Comparison of ENCODE assay signal across 9 mouse cellular contexts in the genomic region with DNA sequence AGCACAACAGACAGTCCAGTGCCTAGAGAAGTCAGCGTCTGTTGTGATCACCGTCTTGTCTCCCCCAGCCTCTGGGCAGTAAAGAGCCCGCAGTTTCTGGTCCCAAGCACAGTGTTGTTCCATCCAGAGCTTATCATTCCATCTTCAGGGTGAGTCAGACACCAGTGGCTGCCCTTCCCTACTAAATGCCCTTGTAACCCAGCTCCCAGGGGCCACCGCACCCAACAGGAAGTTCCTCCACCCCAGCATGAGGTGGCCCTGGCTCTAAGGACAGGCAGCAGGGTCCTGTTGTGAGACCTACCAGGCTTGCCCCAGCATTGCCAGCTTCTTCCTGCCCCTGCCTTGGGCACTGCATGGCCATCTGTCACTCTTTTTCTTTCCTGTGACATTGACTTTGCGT. TPM values are rescaled to one million over a fixed set of nuclear protein-coding genes. Genes with fewer than 3 reads are reported as not detected.
DNase-seq lines count a peak whose midpoint lies in the region; ATAC-seq lines count a peak whose summit lies in the region.
"Had no signal": no experiment of that assay in that cellular context is flagged by ENCODE, and none has a peak within 500 bp of the region (broad histone marks: within the 10 kb centered on the region; RNA-seq: fewer than 3 reads in every experiment).

No protein-coding gene starts in this region.

- no peak overlapping the region for H3K9ac ChIP-seq in liver, embryonic 12.5 days

- 39% methylated on average over 5 of the region's 5 CpGs for WGBS in liver, embryonic 12.5 days (ENCODE audit: insufficient replicate concordance)

- peaks cover 74% of the 10 kb centered on the region for H3K4me1 ChIP-seq in liver, embryonic 12.5 days

- no peaks in the 10 kb centered on the region for H3K27me3 ChIP-seq in liver, embryonic 12.5 days (replicated peaks)

- H3K27ac ChIP-seq in liver, embryonic 12.5 days = no peak overlapping the region

- DNase-seq in cerebellum, postnatal 25 days = peak; percentile 44 to 48
- no peak for DNase-seq in cerebellum, adult 11 months
- DNase-seq in liver = no peak
- peak; percentile 47 for DNase-seq in adrenal gland, postnatal 25 days
- DNase-seq in gastrocnemius, adult 8-10 months (ENCODE audit: low spot score in 2 of 2) = no peak
- no peak for DNase-seq in right cerebral cortex, postnatal 14 days
- DNase-seq: spleen, adult 18-20 months had no signal

- no peaks in the 10 kb centered on the region for H3K36me3 ChIP-seq in liver, embryonic 12.5 days

- H3K4me3 ChIP-seq in liver, embryonic 12.5 days = no peak overlapping the region

- no peaks in the 10 kb centered on the region for H3K9me3 ChIP-seq in liver, embryonic 12.5 days (replicated peaks)

- ATAC-seq in liver, embryonic 12.5 days = no peak
- ATAC-seq in megakaryocyte, adult 5-6 weeks (ENCODE audit: poor library complexity, severe bottlenecking) = peak; percentile 80

- 0 out of 2 replicates have a peak overlapping the region, but pooled peaks have one; percentile 3 for H3K4me2 ChIP-seq in liver, embryonic 12.5 days

RNA-seq across cellular contexts. Expression of a gene that starts 29.3 kb away (rescaled TPM):
- polyA plus RNA-seq in liver, embryonic 12.5 days (2016; fragmentation: Nextera tagmentation; extraction: Ambion mirVana) = 103 and 105 TPM in 2 replicates
- 64.0 and 69.5 TPM in 2 replicates for total RNA-seq in adrenal gland, postnatal 25 days (2021)
- total RNA-seq in megakaryocyte, adult 5-6 weeks (2015) = 204 and 210 TPM in 2 replicates
- total RNA-seq in megakaryocyte, adult 5-6 weeks (2017) = 165 and 180 TPM in 2 replicates
- 10 to 100 TPM; 38.8 to 53.8 (median 47.0) TPM for total RNA-seq in gastrocnemius, adult 8-10 months (2022)

RNA-seq across cellular contexts. Expression of a gene that starts 31.6 kb away (rescaled TPM):
- polyA plus RNA-seq in liver, embryonic 12.5 days (2016; fragmentation: Nextera tagmentation; extraction: Ambion mirVana) = 4.7 and 4.9 TPM in 2 replicates
- 7.9 and 10.1 TPM in 2 replicates for total RNA-seq in adrenal gland, postnatal 25 days (2021)
- total RNA-seq in megakaryocyte, adult 5-6 weeks (2015) = 42.1 and 52.5 TPM in 2 replicates
- 29.1 and 35.9 TPM in 2 replicates for total RNA-seq in megakaryocyte, adult 5-6 weeks (2017)
- 1 to 10 TPM; 2.1 to 4.2 (median 3.1) TPM for total RNA-seq in gastrocnemius, adult 8-10 months (2022)

RNA-seq across cellular contexts. Expression of a gene that starts 56.1 kb away (rescaled TPM):
- 0.48 and 1.6 TPM in 2 replicates for polyA plus RNA-seq in liver, embryonic 12.5 days (2016; fragmentation: Nextera tagmentation; extraction: Ambion mirVana)
- total RNA-seq in adrenal gland, postnatal 25 days (2021) = 1.2 TPM in 1 of 2 replicates, not detected in the other
- total RNA-seq in megakaryocyte, adult 5-6 weeks (2015) = not detected in 2 replicates
- total RNA-seq in megakaryocyte, adult 5-6 weeks (2017) = not detected in 2 replicates
- 100 to 1,000 TPM; 644 to 855 (median 660) TPM for total RNA-seq in gastrocnemius, adult 8-10 months (2022)

Comparison
In these comparisons a context has a peak if more than half of its experiments do, and no peak if none do; other contexts are left out.
1. DNase-seq: peak in cerebellum, postnatal 25 days (2 of 2) and adrenal gland, postnatal 25 days (single experiment); none in cerebellum, adult 11 months (single experiment), liver (single experiment), gastrocnemius, adult 8-10 months (0 of 2) and right cerebral cortex, postnatal 14 days (single experiment).
2. RNA of a gene that starts 56.1 kb away (total RNA-seq): 644 to 855 TPM in gastrocnemius, adult 8-10 months; 1.2 TPM in adrenal gland, postnatal 25 days and not detected in megakaryocyte, adult 5-6 weeks; every median in the first group is over 100 times any median in the second.